Mouse (Mus musculus) heart, postnatal 14 days (tissue): ENCODE results near the gene Slc35a3. TPM values are rescaled to one million over a fixed set of nuclear protein-coding genes. Genes with fewer than 3 reads are reported as not detected.

Source experiments
- DNase-seq, 2 experiments: peaks; one replicate each; pipeline ENCODE4 v3.0.0; 2021 to 2022
- intact Hi-C: fragments of 180-260 bp; cut with DNase I; formaldehyde crosslinking; loops from one replicate; pipeline ENCODE4 v1.15.1; 2025
- total RNA-seq, 2 experiments: library from RNA; stranded (reverse); gene quantifications; 2 replicates each; pipeline ENCODE4 v1.2.3; 2021

Gene Slc35a3
- total RNA-seq, 2 experiments from 2014 or later = 17.3 to 17.5 TPM

DNA sequence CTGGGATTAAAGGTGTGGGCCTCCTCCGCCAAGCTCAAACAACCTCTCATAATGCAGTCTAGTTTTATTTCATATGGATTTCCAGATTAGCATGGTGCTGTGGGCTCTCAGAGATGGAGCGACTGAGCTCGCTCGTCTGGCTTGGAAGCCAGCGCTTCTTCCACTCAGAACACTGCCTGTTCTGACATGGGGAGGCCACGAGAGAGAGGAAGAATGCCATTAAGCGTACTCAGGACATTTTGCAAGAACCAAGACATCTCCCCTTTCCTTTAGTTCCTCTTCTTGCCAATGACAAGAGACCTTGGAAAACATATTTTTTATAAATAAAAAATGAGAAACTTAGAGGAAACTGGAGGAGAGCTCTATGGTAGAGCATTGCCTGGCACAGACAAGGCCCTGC lies 63.8 kb downstream of the Slc35a3 start:
- DNase-seq = no peak

DNA sequence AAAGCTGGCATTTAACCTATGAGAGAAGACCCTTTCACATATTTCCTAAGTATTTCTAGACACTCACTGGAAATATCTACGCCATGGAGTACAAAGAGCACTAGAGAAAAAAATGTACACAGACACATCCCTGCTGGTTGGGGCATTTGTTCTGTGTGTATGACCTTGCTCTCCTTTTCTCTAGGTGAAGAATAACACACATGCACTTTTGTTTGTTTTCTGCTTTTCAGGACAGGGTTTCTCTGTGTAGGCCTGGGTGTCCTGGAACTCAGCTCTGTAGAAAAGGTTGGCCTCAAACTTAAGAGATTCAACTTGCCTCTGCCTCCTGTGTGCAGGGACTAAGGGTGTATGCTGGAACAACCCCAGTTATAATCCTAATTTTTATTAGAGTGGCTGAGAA lies 66.2 kb downstream of the Slc35a3 start:
- no peak for DNase-seq
- intact Hi-C loops = no loop called here

More for the DNA sequence above, 63.8 kb downstream of the Slc35a3 start:
- intact Hi-C loops = no loop called here

DNA sequence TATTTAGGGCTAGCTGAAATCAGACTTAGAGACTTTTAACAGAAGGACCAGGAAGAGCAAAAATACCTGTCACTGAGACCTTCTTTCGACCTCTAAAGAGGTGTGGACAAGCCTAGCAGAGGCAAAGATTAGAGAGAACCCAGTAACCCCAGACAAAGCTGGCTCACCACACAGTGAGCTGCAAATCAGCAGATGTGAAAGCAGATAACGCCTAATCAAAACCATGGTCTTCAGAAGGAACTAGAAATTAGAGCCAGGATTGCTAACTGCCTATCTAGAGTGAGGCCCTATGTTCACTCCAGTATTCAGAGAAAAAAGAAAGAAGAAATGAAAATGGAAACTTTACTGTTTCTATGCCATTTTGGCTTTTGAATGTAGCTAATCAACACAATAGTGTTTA lies 70.3 kb downstream of the Slc35a3 start:
- intact Hi-C loops = no loop called here
- no peak for DNase-seq

DNA sequence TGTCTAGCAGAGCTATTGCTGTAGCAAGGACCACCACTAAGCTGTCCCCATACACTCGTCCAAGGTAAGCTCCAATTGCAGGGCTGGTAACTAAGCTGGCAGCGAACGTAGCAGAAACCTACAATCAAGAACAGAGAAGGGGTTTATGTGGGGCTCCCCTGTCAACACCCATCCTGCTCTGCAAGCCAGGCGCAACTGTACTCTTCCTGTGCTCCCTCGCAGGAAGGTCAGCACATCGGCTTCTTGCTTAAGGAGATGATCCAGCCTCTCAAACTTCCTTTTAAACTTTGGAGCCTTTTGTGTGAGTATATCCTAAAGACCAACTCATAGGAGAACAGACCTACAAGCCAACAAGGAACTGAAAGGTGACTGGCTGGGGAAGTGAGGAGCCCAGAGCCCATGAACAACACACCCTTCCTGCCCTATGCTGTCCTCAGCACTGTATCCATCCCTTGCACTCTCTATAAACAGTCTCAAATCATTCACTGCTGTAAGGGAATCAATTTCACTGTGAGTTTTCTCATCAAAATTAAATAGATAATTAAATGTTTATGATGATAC lies 70.7 kb downstream of the Slc35a3 start:
- intact Hi-C loops = no loop called here

DNA sequence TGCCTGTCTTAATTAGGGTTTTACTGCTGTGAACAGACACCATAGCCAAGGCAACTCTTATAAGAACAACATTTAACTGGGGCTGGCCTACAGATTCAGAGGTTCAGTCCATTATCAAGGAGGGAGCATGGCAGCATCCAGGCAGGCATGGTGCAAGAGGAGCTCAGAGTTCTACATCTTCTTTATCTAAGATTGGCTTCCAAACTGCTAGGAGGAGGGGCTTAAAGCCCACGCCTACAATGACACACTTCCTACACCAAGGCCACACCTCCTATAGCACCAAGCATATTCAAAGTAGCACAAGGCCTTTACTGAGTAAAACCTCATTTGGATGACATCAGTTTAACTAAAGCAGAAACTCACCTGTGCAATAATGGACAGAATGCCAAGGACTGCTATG lies 72.6 kb downstream of the Slc35a3 start:
- DNase-seq = no peak
- intact Hi-C loops = no loop called here

More for the DNA sequence above, 70.7 kb downstream of the Slc35a3 start:
- DNase-seq = no peak

DNA sequence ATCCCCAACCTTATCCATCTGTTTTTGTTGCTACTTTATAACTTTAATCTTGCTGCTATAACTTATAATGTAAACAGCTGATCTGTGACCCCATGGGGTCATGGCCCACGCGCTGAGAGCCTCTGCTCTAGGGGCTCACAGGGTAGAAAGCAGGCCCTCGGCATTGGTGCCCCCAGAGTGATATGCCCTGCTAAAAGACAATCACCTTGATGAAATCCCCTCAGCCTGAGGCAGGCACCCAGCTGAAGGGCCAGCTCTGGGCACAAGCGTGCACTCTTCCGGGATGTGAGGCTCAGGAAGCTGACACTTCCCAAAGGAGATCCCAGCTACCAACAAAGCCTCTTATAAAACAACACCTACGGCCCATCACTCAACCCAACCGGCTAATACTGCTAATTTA lies 74.1 kb downstream of the Slc35a3 start:
- DNase-seq = no peak
- intact Hi-C loops = no loop called here

DNA sequence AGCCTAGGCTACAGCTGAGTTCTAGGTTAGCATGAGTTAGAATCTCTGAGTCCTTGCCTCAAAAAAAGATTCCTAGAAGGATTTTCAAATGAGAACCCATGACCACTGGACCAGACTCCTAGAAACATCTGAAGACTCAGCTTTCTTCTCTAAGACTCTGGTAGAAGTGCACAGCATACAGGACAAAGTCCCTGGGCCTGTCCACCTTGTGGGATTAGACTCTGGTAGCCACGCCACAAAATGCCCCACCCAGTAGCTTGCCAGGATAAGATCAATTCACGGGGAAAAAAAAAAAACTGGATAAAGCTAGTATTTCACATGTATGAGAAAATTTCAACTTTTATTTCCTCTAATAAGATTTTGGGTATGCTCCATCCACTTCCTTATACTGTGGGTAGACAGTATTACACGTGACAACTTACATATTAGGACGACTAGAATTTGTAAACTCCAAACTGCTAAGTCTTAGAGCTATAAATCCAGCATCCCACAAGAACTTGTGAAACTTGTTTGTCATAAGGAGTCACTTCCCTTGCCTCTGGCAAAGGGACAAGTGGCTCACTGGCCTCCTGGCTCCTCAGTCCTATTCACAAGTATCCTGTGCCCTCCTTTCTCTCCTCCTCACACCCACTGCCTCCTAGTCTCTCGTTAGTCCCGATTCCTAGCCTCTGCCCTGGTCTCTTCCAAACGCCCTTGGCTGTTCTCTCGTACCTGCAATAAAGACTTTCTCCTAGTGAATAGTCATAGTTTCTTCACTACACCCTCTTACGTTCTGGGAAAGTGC lies 74.7 kb downstream of the Slc35a3 start:
- intact Hi-C loops = no loop called here
- no peak for DNase-seq

DNA sequence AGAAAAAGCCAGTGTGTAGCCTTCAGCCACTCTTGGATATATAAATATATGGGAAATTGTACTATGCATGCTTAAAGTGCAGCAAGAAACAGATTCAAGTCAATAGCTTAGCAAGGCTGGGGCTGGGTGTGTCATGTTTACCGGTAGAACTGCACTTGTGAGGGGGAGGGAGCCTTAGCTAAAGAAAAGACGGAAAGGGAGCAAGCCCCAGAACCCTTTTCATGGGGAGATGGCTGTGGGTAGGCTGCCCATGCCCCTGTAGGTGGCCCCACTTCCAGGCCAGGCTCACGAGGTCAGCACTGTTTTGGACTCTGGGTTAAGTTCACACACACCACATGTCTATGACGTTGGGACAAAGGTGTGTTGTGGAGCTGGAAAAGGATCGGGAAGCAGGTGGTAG lies 76.8 kb downstream of the Slc35a3 start:
- no peak for DNase-seq
- intact Hi-C loops = no loop called here

DNA sequence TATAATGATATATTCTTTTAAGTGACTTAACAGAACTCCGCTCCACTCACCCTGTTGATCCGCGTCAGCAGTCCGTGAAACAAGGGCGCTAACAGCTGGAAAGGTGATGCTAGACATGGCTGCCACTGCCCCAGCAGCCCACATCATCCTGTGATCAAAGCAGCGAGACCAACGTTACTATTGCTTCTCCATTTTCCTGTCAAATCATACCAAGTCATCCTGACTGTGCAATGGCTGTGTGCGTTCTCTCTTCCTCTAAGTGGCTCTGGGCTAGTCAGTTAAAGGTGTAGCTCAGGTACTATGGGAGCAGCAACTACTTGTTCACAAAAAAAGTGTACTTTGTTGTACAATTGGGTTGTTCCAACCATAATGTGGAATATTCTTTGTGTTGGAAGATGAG lies 77.8 kb downstream of the Slc35a3 start:
- DNase-seq = no peak
- intact Hi-C loops = no loop called here

DNA sequence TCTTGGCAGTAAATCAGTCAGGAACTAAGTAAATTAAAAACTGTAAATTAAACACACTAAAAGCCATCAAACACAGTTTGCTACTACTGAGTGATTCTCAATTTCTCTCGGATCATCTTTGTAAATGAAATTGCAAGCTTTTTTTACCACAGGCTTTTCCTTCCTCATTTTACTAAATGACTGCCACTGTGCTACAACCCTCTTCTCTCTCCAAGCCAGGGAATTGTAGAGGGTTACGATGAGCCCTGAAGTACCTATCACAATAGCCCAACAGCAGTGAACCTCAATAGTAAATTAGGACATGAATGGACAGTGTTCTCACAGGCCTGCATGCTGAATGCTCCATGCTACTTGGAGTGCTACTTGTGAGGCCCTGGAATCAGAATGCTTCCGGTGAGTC lies 78.5 kb downstream of the Slc35a3 start:
- intact Hi-C loops = no loop called here
- no peak for DNase-seq

DNA sequence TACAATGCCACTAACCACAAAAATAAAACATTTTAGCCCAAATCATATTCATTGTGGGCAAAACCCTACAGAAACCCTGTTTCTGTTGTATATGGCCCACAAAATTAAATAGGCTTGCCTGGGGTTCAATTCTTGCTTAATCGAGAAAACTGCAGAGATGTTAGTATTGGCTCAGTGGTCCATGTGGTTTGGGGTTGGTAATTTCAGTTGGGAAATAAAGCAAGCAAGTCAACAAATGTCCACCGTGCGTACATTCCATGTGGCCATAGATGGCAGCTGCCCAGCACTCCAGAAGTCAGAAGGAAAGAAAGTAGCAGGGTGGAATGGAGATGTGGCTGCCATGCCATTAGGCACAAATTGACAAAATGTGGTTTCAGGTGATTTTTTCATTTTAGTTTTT lies 79.7 kb downstream of the Slc35a3 start:
- DNase-seq = no peak
- intact Hi-C loops = no loop called here

DNA sequence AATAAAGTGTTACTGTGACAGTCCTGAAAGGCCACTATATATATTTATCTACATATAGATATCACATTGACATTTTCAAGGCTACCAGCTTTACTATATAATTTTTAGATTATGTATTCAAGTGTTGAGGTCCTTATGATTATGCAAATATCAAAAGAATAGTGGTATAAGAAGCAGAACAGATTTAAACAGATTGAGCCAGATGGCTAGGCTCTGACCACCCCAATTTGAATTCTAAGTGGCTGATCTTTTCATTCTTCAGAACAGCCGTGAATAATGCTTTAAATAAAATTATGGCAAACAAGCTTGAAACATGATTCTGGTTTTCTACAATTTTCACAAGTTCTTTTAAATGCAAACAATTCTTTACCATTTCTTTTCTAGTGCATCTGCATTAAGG lies 81.2 kb downstream of the Slc35a3 start:
- intact Hi-C loops = no loop called here
- no peak for DNase-seq

DNA sequence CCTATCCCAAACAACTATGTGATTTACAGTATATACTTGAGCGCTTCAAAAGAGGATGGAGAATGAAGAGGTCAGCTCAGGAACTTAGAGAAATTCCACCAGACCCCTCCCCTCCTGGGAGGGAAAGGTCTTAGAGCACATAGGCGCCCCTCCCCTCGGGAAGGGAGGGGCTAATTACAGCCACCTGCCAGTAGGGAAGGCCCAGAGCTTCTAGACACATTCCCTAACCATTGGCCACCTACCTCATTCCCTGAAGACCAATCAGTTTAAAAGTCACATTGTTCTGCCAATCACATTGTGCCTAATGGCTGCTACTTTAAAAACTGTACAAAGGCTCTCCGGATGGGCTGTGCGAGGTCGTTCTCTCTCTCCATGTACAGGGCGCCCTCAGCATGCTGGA lies 90.0 kb downstream of the Slc35a3 start:
- DNase-seq = no peak
- intact Hi-C loops = no loop called here

DNA sequence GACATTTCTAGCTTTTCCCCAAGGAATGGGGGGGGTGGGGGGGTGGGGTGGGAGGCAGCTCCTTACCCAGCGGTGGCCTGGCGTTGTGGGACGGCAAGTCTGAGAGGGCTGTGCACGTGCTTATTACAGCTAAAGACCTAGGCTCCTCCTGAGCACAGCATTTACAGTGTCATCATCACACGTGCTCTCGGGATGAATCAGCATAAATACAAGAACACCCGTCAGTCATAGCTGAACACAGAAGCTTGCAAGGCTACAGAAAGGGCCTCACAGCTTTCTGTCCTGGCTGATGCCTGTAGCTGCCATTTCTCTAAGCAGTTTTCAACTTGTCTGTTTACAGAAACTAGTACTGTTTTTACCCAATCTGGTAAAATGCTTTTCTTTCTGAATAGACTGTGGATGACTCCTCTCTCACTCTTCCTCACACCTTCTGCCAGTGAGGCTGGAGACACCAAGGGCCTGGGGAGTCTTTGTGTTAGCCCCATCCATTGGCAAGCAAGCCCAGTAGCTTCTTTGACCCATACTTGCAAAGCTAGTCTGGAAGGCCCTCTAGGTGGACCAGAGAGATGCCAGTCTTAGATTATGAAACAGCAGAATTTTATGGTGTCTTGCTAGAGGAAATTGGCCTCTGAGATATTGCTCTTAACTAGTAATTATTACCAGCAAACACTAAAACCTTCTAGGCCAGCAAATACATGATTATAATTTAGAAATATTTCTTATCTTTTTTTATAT lies 91.8 kb downstream of the Slc35a3 start:
- intact Hi-C loops = no loop called here
- DNase-seq = no peak

Other genes starting within 250 kb of the Slc35a3 start
- 10 to 100 TPM; 21.4 to 22.9 TPM for gene Rtca, start 204.6 kb downstream of the Slc35a3 start, total RNA-seq
- gene Dbt, start 199.8 kb downstream of the Slc35a3 start, total RNA-seq = 10 to 100 TPM; 26.9 to 33.8 TPM
- gene Lrrc39, start 149.9 kb downstream of the Slc35a3 start, total RNA-seq = 10 to 100 TPM; 72.4 to 73.3 TPM
- gene Sass6, start 117.8 kb downstream of the Slc35a3 start, total RNA-seq = 1 to 10 TPM; 2.9 to 3.1 TPM
- gene Trmt13, start 98.2 kb downstream of the Slc35a3 start, total RNA-seq = 1 to 10 TPM; 6.3 TPM
- gene Mfsd14a, start 50.2 kb downstream of the Slc35a3 start, total RNA-seq = 10 to 100 TPM; 26.2 to 26.3 TPM
- 1 to 10 TPM in 1 of 2 experiments, not detected in 1; 1.0 TPM for gene Gm43191, start 31.6 kb downstream of the Slc35a3 start, total RNA-seq
- gene Agl, start 95.3 kb upstream of the Slc35a3 start, total RNA-seq = 100 to 1,000 TPM; 183 to 189 TPM
- 1 to 10 TPM; 4.8 to 5.2 TPM for gene Frrs1, start 146.6 kb upstream of the Slc35a3 start, total RNA-seq